Mouse (Mus musculus): ENCODE measurements around the gene Atp6v1g1. TPM values are rescaled to one million over a fixed set of nuclear protein-coding genes. Genes with fewer than 3 reads are reported as not detected.

Atp6v1g1 gene
- polyA plus RNA-seq, 3 experiments from 2014 or later = 197 to 241 (median 218) TPM

DNA sequence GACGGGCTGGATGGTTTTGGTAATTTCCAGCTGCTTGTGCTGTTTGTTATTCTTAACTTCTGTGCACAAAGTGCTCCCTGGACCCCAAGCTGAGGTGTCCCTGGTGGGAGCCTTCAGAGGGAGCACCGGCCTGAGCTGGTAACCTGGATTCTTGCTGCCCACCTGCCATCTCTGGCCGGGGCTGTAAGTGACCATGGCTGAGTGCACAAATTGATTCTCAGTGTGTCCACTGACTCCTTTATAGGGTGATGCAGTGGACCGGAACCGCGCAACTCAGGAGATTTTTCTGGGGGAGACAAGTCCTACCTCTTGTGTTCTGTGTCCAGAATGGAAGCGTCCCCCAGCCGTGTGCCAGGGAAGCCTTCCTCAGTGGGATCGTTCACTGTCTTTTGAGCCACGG is 40.6 kb downstream of the Atp6v1g1 start:
- ATAC-seq = no peak

DNA sequence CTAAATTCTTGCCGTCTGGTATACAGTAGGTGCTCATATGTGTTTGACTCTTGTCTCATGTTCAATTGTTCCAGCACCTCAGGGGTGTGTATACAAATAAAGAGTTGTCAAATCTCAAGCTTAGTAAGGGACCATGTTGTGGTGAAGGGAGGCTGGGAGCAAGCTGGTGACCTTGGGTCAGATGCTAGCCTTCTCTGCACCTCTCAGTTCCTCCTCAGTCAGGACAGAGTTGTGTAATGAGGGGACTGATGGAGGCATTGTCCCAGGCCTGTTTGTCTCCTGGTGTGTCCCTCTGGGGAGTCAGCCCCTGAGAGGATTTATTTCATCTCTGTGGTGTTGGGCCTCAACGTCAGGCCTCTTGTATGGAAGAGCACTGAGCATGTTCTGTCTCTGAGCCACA is 41.7 kb downstream of the Atp6v1g1 start:
- no peak for ATAC-seq

DNA sequence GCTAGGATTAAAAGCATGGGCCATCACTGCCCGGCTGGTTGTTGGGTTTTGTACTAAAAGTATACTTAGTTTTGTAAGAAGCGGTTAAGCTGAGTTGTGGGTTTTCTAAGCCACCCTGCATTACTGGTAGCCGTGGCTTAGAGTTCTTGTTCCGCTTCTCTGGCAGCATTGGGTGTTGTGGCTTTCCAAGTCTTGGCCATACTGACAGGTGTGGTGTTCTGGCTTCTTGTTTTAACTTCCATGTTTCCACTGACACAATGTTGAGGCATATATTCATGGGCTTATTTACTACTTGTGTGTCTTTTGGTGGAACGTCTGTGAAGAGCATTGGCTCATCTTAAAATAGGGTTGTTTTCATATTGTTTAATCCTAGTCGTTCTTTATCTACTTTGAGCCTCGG is 45.4 kb downstream of the Atp6v1g1 start:
- no peak for ATAC-seq

DNA sequence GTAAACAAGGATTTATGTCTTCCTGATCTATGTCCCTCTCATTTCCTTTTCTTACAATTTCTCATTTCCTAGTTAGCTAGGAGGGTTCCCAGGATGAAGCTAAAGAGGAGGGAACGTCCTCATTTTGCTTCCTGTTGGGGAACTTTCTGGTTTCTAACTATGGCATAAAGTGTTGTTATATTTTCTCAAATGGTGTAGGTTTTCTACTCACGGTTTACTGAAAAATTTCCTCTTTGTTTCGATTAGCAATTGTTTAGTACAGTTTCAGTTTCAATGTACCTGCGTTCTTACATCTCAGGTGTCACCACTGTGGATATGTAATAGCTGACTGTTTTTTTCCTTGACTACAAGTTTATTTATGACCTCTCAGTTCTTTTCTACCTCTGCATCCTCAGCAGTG is 46.0 kb downstream of the Atp6v1g1 start:
- ATAC-seq = peak; percentile 49

DNA sequence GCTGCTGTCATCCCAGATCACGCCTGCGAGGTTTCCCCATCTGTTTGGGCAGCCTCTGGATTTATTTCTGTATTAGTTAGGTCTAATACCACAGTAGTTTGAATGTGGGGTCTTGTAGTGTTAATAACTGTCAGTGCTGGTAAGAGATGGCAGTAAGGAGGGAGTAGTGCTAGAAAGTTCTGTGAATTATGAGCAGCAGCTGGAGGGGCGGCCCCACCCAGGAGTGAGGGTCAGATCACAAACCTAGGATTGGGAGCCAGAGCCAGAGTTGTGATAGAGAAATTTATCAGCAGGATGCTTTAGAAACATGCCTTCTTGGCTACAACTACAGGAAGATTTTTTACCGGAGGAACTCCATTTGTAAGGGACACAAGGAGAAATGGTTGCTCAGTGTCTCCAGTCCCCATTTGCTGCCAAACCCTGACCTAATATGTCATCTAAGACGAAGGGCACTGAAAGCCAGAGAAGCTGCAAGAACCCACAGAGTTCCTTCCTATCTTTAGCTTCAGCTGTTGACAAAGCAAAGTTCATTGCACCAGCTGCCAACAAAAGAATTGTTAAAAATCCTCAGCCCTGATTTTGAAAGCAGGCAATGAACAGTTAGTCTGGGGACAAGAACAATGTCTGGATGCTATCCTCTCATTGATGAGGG is 50.0 kb downstream of the Atp6v1g1 start:
- no peak for ATAC-seq

DNA sequence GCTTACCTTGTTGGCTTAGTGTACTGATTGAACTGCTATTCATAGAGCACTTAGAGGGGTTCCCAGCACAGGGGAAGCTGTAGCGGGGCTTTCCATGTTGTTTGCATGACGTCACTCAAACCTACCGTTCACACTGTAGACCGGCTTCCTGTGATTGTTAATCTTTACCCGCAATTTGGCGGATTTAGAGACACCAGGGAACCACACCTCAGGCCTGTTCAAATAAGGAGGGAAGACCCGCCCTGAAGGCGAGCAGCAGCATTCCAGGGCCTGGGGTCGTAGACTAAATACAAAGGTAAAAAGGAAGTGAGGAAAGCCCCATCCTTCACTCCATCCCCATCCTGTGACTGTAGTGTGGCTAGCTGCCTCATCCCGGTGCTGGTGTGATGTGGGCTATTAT is 50.7 kb downstream of the Atp6v1g1 start:
- ATAC-seq = peak; percentile 74

DNA sequence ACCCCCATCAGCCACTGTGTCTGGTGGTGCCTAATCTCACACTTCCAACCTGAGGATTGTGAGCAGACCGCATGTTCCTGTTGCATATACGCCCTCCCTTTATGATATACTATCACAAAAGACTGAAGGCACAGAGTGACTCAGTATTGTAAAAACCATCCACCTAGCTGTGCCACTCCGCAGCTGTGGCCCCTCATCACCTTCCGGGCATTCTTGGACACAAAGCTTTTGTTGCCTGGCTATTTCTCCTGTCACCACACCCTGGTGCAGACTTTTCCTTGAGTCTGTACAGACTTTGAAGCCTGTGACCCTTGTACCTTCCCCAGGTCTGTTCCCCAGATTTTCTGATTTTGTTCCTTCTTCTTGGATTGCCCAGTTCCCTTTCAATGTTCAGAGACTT is 51.4 kb downstream of the Atp6v1g1 start:
- no peak for ATAC-seq

Other genes with a start within 250 kb of the Atp6v1g1 start
- not detected for gene Orm1, start 200.2 kb upstream of the Atp6v1g1 start, polyA plus RNA-seq (2017; shearing (Covaris generic))
- 1 to 10 TPM in 1 of 3 experiments, under 1 TPM in 1, not detected in 1; 0.90 to 1.6 TPM for gene Orm3, start 188.6 kb upstream of the Atp6v1g1 start, polyA plus RNA-seq (2017; shearing (Covaris generic))
- gene Orm2, start 182.3 kb upstream of the Atp6v1g1 start, polyA plus RNA-seq (2017; shearing (Covaris generic)) = 1 to 10 TPM in 2 of 3 experiments, not detected in 1; 1.6 to 2.8 TPM
- 100 to 1,000 TPM in 2 of 3 experiments, 10 to 100 TPM in 1; 94.8 to 135 (median 102) TPM for gene Akna, start 141.4 kb upstream of the Atp6v1g1 start, polyA plus RNA-seq (2017; shearing (Covaris generic))
- 1 to 10 TPM in 2 of 3 experiments, under 1 TPM in 1; 0.75 to 4.4 (median 3.9) TPM for gene Whrn, start 48.8 kb upstream of the Atp6v1g1 start, polyA plus RNA-seq (2017; shearing (Covaris generic))
- 10 to 100 TPM; 17.1 to 23.9 (median 19.5) TPM for gene Tmem268, start 14.0 kb downstream of the Atp6v1g1 start, polyA plus RNA-seq (2017; shearing (Covaris generic))
- gene Gm11213, start 60.5 kb downstream of the Atp6v1g1 start, polyA plus RNA-seq (2017; shearing (Covaris generic)) = not detected
- not detected for gene Tex48, start 77.7 kb downstream of the Atp6v1g1 start, polyA plus RNA-seq (2017; shearing (Covaris generic))
- not detected for gene Gm11214, start 118.6 kb downstream of the Atp6v1g1 start, polyA plus RNA-seq (2017; shearing (Covaris generic))
- gene Tnfsf15, start 200.3 kb downstream of the Atp6v1g1 start, polyA plus RNA-seq (2017; shearing (Covaris generic)) = 1 to 10 TPM in 1 of 3 experiments, under 1 TPM in 2; 0.63 to 1.0 (median 0.82) TPM

Data from inflammation-experienced regulatory T-cells, adult 6 months (primary cell).